Mouse (Mus musculus) liver, embryonic 11.5 days (tissue): ENCODE measurements around the gene Mpdu1. TPM values are rescaled to one million over a fixed set of nuclear protein-coding genes. Genes with fewer than 3 reads are reported as not detected.
A peak's percentile ranks its signal among the peaks of the same experiment; 100 is the strongest.

Experiments used
- ATAC-seq: fragments of 200-750 bp; cut with Nextera tagmentation; replicated peaks from 2 replicates; pipeline ENCODE4 v1.8.0; 2017; ENCODE audit warnings: moderate number of reproducible peaks, mild to moderate bottlenecking, moderate TSS enrichment, moderate library complexity; ENCODE audit not compliant: low FRiP score
- DNase-seq: peaks from one replicate; pipeline ENCODE4 v3.0.0-alpha.2; 2017; ENCODE audit warnings: low spot score
- H3K27ac ChIP-seq: fragments of 300-500 bp; sonication (generic); 2 replicates; pipeline ENCODE4 v1.5.1; 2014; ENCODE audit warnings: mild to moderate bottlenecking, low read depth, low read length, control low read depth
- H3K27me3 ChIP-seq: fragments of 300-500 bp; sonication (generic); replicated peaks from 2 replicates; pipeline ENCODE4 v1.6.1; 2014; ENCODE audit warnings: low read length, mixed read lengths; ENCODE audit not compliant: control insufficient read depth, insufficient read depth
- H3K36me3 ChIP-seq: fragments of 300-500 bp; sonication (generic); 2 replicates; pipeline ENCODE4 v1.6.1; 2014; ENCODE audit warnings: mild to moderate bottlenecking, low read length, moderate library complexity, mixed read lengths; ENCODE audit not compliant: control insufficient read depth, insufficient read depth
- H3K4me1 ChIP-seq: fragments of 300-500 bp; sonication (generic); replicated peaks from 2 replicates; pipeline ENCODE4 v1.6.1; 2014; ENCODE audit warnings: low read length, mixed read lengths; ENCODE audit not compliant: control insufficient read depth, insufficient read depth
- H3K4me2 ChIP-seq: fragments of 300-500 bp; sonication (generic); 2 replicates; pipeline ENCODE4 v1.6.1; 2014; ENCODE audit warnings: mild to moderate bottlenecking, control low read depth, moderate library complexity
- H3K4me3 ChIP-seq: fragments of 300-500 bp; sonication (generic); 2 replicates; pipeline ENCODE4 v1.5.1; 2014; ENCODE audit warnings: low read depth, low read length, control low read depth
- H3K9ac ChIP-seq: fragments of 300-500 bp; sonication (generic); 2 replicates; pipeline ENCODE4 v1.6.1; 2014; ENCODE audit warnings: low read depth, low read length, control low read depth
- H3K9me3 ChIP-seq: fragments of 300-500 bp; sonication (generic); 2 replicates; pipeline ENCODE4 v1.6.1; 2016; ENCODE audit warnings: low read length, inconsistent platforms, mixed read lengths; ENCODE audit not compliant: control insufficient read depth
- WGBS: fragments of 180-500 bp; shearing (Covaris S2); extraction: QIAGEN DNeasy Blood & Tissue Kit; methylation state at CpG from one replicate; pipeline ENCODE4 v1.1.7; 2014; 5-methylcytosine and 5-hydroxymethylcytosine counted together
- polyA plus RNA-seq: library from polyadenylated mRNA; unstranded; fragments of >200 nt; fragmentation: Nextera tagmentation; extraction: Ambion mirVana; gene quantifications from 2 replicates; pipeline ENCODE4 v1.2.1, GENCODE M21; 2014

Gene Mpdu1
- polyA plus RNA-seq, 1 experiment from 2014 or later = 24.0 TPM

DNA sequence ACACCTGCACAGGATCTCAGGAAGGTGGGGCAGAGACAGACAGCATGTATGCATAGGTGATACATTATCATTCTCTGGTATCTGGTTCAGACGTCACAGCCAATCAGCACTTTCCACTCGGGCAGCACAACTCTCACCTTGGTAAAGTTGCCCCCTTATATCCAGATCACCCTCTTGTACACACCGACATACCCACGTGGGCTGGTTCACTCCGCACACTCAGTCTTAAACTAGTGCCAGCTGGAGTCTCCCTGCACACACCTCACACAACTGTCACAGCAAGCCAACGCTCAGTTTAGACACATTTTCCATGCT, 32.6 kb upstream of the Mpdu1 start:
- no peak for DNase-seq
- Histone ChIP-seq H3K27me3 (no peaks in the 10 kb centered on the region), H3K9me3 (no peaks in the 10 kb centered on the region), H3K4me1 (peaks cover 17% of the 10 kb centered on the region), H3K4me2 (peak overlapping the region; percentile 77), H3K27ac (peak overlapping the region; percentile 64; the same call in 1 of the 2 replicates), H3K4me3 (peak overlapping the region; percentile 53), H3K9ac (peak overlapping the region; percentile 63; the same call in 1 of the 2 replicates), H3K36me3 (no peaks in the 10 kb centered on the region)
- no peak for ATAC-seq
- WGBS = 36% methylated on average over 6 of the region's 6 CpGs

DNA sequence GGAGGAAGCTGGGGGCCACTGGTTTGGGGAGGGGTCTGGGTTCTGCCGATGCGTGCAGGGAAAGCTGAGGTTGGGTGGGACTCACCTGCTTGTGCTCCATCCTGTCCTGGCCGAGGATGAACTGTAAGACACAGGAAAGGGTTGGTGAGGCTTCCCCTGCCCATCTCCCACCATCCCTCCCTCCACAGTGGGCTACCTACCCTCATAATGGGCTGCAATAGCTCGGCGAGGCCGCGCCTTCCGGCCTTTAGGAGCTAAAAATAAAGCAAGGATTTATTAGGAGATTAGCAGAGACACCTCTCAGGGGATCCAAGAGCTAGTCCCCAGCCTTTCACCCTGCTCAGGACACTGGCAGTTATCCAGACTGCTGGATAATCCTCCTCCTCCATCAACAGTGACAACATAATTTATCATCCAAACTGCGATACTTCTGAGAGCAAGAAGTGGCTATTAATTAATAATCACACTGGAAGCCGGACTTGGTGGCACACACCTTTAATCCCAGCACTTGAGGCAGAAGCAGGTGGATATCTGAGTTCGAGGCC, 31.1 kb upstream of the Mpdu1 start:
- no peak overlapping the region for H3K9ac ChIP-seq
- no peak overlapping the region for H3K4me2 ChIP-seq
- H3K27me3 ChIP-seq = no peaks in the 10 kb centered on the region
- H3K27ac ChIP-seq = no peak overlapping the region
- no peaks in the 10 kb centered on the region for H3K9me3 ChIP-seq
- no peaks in the 10 kb centered on the region for H3K36me3 ChIP-seq
- 62% methylated on average over 11 of the region's 11 CpGs for WGBS
- no peak overlapping the region for H3K4me3 ChIP-seq
- H3K4me1 ChIP-seq = peaks cover 16% of the 10 kb centered on the region
- no peak for ATAC-seq
- DNase-seq = no peak

DNA sequence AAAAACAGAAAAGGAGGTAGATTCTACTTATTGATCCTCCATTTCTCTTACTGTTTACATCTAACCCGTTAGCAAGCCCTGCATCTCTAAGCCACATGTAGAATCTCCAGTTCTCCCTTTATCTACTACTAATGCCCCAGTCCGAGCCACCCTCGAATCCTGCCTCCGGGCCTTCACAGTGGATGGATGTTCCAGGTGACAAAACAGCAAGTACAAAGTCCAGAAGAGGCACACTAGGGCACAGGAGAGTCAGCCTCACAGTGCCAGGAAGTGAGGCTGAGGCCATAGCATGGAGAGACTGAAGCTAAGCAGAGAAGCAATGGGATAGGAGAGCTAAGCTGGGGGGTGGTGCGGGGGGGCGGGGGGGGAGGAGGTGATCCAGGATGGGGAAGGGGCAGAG, 30.4 kb upstream of the Mpdu1 start:
- H3K9ac ChIP-seq = no peak overlapping the region
- H3K36me3 ChIP-seq = no peaks in the 10 kb centered on the region
- no peak overlapping the region for H3K4me3 ChIP-seq
- DNase-seq (no peak), ATAC-seq (no peak)
- peaks cover 16% of the 10 kb centered on the region for H3K4me1 ChIP-seq
- H3K27me3 ChIP-seq = no peaks in the 10 kb centered on the region
- WGBS = 59% methylated on average over 6 of the region's 6 CpGs
- H3K4me2 ChIP-seq = no peak overlapping the region
- no peaks in the 10 kb centered on the region for H3K9me3 ChIP-seq
- H3K27ac ChIP-seq = no peak overlapping the region

DNA sequence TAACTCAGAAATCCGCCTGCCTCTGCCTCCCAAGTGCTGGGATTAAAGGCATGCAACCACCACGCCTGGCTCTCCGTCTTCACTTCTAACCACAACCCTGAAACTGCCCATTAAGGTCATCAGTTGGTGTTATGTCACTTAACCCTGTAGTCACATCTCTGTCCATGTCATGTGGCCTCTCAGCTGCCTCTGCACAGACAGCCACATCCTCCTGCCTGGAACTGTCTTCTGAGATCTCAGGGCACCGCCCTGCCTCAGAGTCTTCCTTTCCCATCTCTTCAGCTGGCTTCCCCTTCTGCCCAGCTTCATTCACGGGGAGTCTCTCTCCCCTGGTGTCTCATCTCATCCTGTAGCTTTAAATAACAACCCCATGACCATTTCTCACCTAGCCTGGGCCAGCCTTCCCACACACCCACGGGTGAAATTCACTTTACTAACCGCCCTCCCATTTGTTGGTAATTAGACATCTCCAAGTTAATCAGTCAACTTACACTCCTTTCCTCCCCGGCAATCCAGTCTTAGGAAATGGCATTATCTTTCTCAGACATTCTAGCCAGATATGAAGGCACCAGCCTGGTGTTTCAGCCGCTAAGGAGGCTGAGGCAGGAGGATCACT, 29.9 kb upstream of the Mpdu1 start:
- DNase-seq (no peak), ATAC-seq (no peak)
- H3K9me3 ChIP-seq = no peaks in the 10 kb centered on the region
- no peak overlapping the region for H3K27ac ChIP-seq
- no peak overlapping the region for H3K9ac ChIP-seq
- no peaks in the 10 kb centered on the region for H3K36me3 ChIP-seq
- 52% methylated on average over 9 of the region's 9 CpGs for WGBS
- H3K4me1 ChIP-seq = peaks cover 16% of the 10 kb centered on the region
- no peak overlapping the region for H3K4me3 ChIP-seq
- H3K27me3 ChIP-seq = no peaks in the 10 kb centered on the region
- H3K4me2 ChIP-seq = no peak overlapping the region

DNA sequence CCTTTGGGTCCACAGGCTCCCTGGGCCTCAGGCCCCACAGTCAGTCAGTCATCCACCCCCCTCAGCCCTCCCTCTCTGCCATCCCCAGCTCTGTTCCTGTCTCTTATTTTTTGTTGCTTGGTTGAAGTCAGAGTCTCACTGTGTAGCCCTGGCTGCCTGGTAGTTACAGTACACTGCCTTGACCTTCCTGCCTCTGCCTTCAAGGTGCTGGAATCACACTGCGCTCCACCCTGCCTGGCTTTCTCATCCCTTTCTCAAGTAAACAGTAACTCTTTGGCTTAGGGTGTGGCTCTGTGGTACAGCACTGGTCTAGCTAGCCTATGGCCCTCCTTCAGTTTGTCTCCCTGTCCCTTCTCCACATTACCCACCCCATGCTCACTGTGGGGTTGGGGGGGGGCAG, 27.4 kb upstream of the Mpdu1 start:
- no peak for ATAC-seq
- 96% methylated on average over 1 of the region's 1 CpGs for WGBS
- no peak for DNase-seq

DNA sequence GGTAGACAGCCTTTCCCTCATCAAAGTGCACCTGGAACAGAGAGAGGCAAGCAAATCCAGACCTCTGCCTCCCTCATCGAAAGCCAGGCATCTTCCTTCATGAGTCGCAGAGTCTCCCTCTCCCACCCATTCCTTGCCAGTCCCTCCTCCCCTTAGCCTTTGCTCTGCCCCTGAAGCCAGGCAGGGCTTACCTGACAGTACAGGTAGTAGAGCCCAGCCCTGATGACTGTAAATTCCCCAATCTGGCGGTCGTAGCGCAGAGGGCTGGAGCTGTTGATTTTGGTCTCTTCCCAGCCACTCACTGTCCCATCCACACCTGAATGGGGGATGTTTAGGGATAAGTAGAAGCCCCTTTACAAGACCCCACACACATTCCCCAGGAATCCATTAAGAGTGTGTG, 24.6 kb upstream of the Mpdu1 start:
- Histone ChIP-seq H3K27ac (no peak overlapping the region), H3K36me3 (no peaks in the 10 kb centered on the region), H3K27me3 (no peaks in the 10 kb centered on the region), H3K9ac (peak overlapping the region; percentile 38; the same call in 1 of the 2 replicates), H3K9me3 (no peaks in the 10 kb centered on the region), H3K4me2 (no peak overlapping the region), H3K4me3 (no peak overlapping the region), H3K4me1 (peaks cover 15% of the 10 kb centered on the region; the same call in 1 of the 2 replicates)
- ATAC-seq (no peak), DNase-seq (no peak)
- WGBS = 59% methylated on average over 5 of the region's 5 CpGs

More for the DNA sequence above, 27.4 kb upstream of the Mpdu1 start:
- Histone ChIP-seq H3K4me3 (no peak overlapping the region), H3K27me3 (no peaks in the 10 kb centered on the region), H3K4me2 (no peak overlapping the region), H3K9ac (no peak overlapping the region), H3K36me3 (no peaks in the 10 kb centered on the region), H3K9me3 (no peaks in the 10 kb centered on the region), H3K27ac (no peak overlapping the region), H3K4me1 (peaks cover 12% of the 10 kb centered on the region)

DNA sequence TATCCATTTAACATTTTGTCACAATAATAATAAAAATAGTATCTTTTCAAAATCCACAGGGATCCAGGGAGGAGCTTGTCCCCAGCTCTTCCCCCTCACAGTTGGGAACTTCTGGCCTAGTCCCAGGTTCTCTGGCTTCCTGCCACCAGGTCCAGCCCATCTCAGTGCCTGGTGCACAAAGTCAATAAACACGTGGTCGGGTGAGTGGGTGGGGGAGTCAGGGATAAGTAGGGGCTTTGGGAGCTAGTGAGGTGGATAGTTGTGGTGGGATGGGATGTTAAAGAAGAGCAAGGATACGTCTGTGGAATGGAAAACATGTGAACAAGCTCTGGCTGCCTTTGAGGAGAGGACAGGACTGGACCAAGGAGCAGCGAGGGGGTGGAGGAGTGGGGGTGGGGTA, 23.9 kb upstream of the Mpdu1 start:
- H3K4me1 ChIP-seq = peaks cover 16% of the 10 kb centered on the region; the same call in 1 of the 2 replicates
- peak overlapping the region; percentile 38; the same call in 1 of the 2 replicates for H3K9ac ChIP-seq
- no peak overlapping the region for H3K27ac ChIP-seq
- H3K36me3 ChIP-seq = no peaks in the 10 kb centered on the region
- ATAC-seq (no peak), DNase-seq (no peak)
- no peaks in the 10 kb centered on the region for H3K27me3 ChIP-seq
- H3K9me3 ChIP-seq = no peaks in the 10 kb centered on the region
- H3K4me2 ChIP-seq = no peak overlapping the region
- no peak overlapping the region for H3K4me3 ChIP-seq
- 33% methylated on average over 4 of the region's 4 CpGs for WGBS

DNA sequence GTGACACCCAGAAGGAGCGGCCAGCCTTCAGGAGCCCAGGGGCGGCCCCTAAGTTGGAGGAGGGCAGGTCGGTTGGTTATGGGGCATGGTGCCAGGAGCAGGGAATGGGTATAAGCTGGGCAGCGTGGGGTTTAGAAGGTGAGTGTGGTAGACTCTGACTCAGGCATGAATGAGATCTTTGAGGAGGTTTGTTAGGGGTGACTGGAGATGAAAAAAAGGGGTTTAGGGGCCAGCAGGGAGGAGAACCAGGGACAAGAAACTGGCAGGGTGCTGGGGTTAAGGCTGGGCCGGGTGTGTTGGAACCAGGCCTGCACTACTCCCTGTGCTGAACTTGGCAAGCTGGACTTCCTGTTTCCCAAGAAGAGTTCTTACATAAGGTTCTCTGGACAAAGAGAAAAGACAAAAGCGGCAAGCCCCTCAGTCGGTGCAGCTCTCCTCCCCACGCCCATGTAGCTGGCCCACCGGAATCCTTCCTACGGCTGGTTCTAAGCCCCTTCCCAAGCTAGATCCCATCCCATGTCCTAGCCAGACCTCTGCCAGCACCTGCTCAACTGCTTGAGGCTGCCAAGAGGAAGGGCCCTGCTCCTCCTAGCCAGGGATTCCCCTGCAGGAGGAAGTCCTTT, 23.2 kb upstream of the Mpdu1 start, which contains the start of gene Tnfsf13:
Gene Tnfsf13, minus strand, starts transcription at position 259 of the 623 bp plus-strand sequence.
- ATAC-seq = no peak
- no peak within 1 kb of the TSS for H3K27ac ChIP-seq
- DNase-seq = no peak
- H3K9me3 ChIP-seq = no peaks in the 10 kb centered on the region
- H3K9ac ChIP-seq = peak within 1 kb of the TSS; percentile 38; the same call in 1 of the 2 replicates
- peaks cover 20% of the 10 kb centered on the region for H3K4me1 ChIP-seq
- no peaks in the 10 kb centered on the region for H3K27me3 ChIP-seq
- no peak within 1 kb of the TSS for H3K4me2 ChIP-seq
- no peaks in the 10 kb centered on the region for H3K36me3 ChIP-seq
- 79% methylated on average over 10 of the region's 10 CpGs for WGBS
- H3K4me3 ChIP-seq = no peak within 1 kb of the TSS

DNA sequence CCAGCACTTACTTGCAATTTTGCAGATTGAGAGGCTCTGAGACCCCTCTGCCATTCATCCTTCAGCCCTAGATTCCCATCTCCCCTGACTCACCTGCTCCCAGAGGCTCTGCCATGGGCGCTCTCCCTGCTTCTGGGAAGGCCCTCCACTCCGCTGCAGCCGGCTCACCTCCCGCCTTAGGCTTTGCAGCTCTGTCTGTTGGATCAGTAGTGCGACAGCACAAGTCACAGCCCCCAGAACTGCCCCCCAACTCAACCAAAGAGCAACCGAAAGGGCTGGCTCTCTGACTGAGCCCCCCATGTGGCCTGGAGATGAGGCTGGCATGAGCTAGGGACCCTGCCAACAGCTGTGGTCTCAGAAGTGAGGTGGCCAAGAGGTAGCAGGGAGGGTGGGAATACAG, 22.5 kb upstream of the Mpdu1 start:
- 89% methylated on average over 6 of the region's 6 CpGs for WGBS

More for the DNA sequence above, 22.5 kb upstream of the Mpdu1 start:
- Histone ChIP-seq H3K4me3 (no peak overlapping the region), H3K9ac (no peak overlapping the region), H3K9me3 (no peaks in the 10 kb centered on the region), H3K4me1 (peaks cover 27% of the 10 kb centered on the region), H3K36me3 (peaks cover 6% of the 10 kb centered on the region), H3K27me3 (no peaks in the 10 kb centered on the region), H3K27ac (no peak overlapping the region), H3K4me2 (no peak overlapping the region)
- DNase-seq (no peak), ATAC-seq (no peak)
